Mouse (Mus musculus) intestine, postnatal 0 days (tissue): Measurements from ENCODE around the gene Olfr5. TPM values are rescaled to one million over a fixed set of nuclear protein-coding genes. Genes with fewer than 3 reads are reported as not detected.
"Not testable (repeated sequence)": the region's sequence is repeated elsewhere in the genome, so short reads cannot be mapped to it uniquely, and the experiment has no call there.

Experiments used
- ATAC-seq: fragments of 200-750 bp; cut with Nextera tagmentation; 2 replicates; pipeline ENCODE4 v1.8.0; 2017; ENCODE audit warnings: mild to moderate bottlenecking, moderate TSS enrichment, moderate library complexity
- H3K27ac ChIP-seq: fragments of 300-500 bp; sonication (generic); 2 replicates; pipeline ENCODE4 v1.5.1; 2014; ENCODE audit warnings: mild to moderate bottlenecking, low read depth, low read length, moderate library complexity
- H3K27me3 ChIP-seq: fragments of 300-500 bp; sonication (generic); replicated peaks from 2 replicates; pipeline ENCODE4 v1.6.1; 2014; ENCODE audit warnings: low read length, mixed read lengths; ENCODE audit not compliant: control insufficient read depth, insufficient read depth
- H3K36me3 ChIP-seq: fragments of 300-500 bp; sonication (generic); 2 replicates; pipeline ENCODE4 v1.6.1; 2014; ENCODE audit warnings: mild to moderate bottlenecking, moderate library complexity; ENCODE audit not compliant: control insufficient read depth, insufficient read depth
- H3K4me1 ChIP-seq: fragments of 300-500 bp; sonication (generic); replicated peaks from 2 replicates; pipeline ENCODE4 v1.6.1; 2014; ENCODE audit warnings: antibody characterized with exemption, low read length, mixed read lengths; ENCODE audit not compliant: control insufficient read depth, insufficient read depth
- H3K4me2 ChIP-seq: fragments of 300-500 bp; sonication (generic); replicated peaks from 2 replicates; pipeline ENCODE4 v1.6.1; 2014; ENCODE audit warnings: low read depth, mild to moderate bottlenecking, moderate library complexity
- H3K4me3 ChIP-seq: fragments of 300-500 bp; sonication (generic); 2 replicates; pipeline ENCODE4 v1.5.1; 2014; ENCODE audit warnings: low read depth, low read length
- H3K9ac ChIP-seq: fragments of 300-500 bp; sonication (generic); 2 replicates; pipeline ENCODE4 v1.6.1; 2014; ENCODE audit warnings: mild to moderate bottlenecking, low read depth, low read length
- H3K9me3 ChIP-seq: fragments of 300-500 bp; sonication (generic); 2 replicates; pipeline ENCODE4 v1.6.1; 2016; ENCODE audit warnings: mixed run types; ENCODE audit not compliant: control insufficient read depth
- CTCF ChIP-seq: sonication (generic); IDR thresholded peaks from 2 replicates; pipeline ENCODE4 v1.5.1; 2016; ENCODE audit warnings: low read depth, mild to moderate bottlenecking, control low read depth, antibody characterized with exemption, moderate library complexity
- WGBS: fragments of 180-500 bp; shearing (Covaris S2); extraction: QIAGEN DNeasy Blood & Tissue Kit; methylation state at CpG from one replicate; pipeline ENCODE4 v1.1.7; 2014; 5-methylcytosine and 5-hydroxymethylcytosine counted together
- polyA plus RNA-seq: library from polyadenylated mRNA; unstranded; fragments of >200 nt; fragmentation: Nextera tagmentation; extraction: Ambion mirVana; gene quantifications from 2 replicates; pipeline ENCODE4 v1.2.1, GENCODE M21; 2015

The Olfr5 gene
- not detected in 2 replicates for polyA plus RNA-seq

DNA sequence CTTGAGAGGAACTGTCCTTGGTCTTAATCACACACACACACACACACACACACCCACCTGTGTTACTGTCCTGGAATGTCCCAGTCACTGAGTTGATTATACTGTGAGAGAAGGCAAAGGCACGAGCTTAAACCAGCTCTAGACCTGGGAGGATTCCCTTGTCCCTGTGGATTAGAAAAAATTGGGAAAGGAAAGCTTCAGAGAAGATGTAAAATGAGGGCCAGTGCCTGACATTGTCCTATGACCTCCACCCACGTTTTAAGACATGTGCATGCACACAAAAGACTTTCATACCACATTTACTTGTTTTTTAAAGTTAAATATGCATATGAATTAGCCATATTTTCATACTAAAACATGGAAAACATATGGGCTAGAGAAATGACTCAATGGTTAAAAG is at the start of gene Olfr5:
TSS of gene Olfr5 (minus strand) at position 101 of the 400 bp plus-strand sequence.
- Histone ChIP-seq H3K4me2 (no peak within 1 kb of the TSS), H3K9me3 (no peaks in the 10 kb centered on the region), H3K27me3 (no peaks in the 10 kb centered on the region), H3K27ac (no peak within 1 kb of the TSS), H3K9ac (no peak within 1 kb of the TSS), H3K4me1 (no peaks in the 10 kb centered on the region), H3K4me3 (no peak within 1 kb of the TSS), H3K36me3 (no peaks in the 10 kb centered on the region)
- 18% methylated on average over 2 of the region's 2 CpGs for WGBS
- TF ChIP-seq CTCF, result no peak
- ATAC-seq, result no peak

DNA sequence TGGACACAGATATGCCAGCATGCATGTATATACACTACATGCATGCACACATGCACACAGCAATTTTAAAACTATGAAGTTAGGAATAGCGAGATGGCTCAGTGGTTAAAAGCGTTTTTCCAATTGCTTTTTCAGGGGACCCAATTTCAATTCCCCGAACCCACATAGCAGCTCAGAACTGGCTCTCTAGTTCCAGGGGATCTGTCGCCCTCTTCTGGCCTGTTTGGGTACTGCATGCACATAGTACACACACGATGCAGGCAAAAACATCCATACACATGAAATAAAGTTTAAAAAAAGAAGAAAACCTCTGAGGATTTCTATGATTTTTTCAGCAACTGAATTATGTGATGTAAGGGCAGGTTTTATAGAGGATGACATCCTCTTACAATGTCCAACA is 39.4 kb upstream of the Olfr5 start:
- Histone ChIP-seq H3K36me3 (no peaks in the 10 kb centered on the region), H3K9ac (no peak overlapping the region), H3K9me3 (no peaks in the 10 kb centered on the region), H3K27ac (no peak overlapping the region), H3K4me1 (no peaks in the 10 kb centered on the region), H3K4me3 (no peak overlapping the region), H3K27me3 (no peaks in the 10 kb centered on the region), H3K4me2 (no peak overlapping the region)
- no peak for ATAC-seq
- TF ChIP-seq CTCF, result peak; percentile 49
- WGBS, result 69% methylated on average over 5 of the region's 5 CpGs

DNA sequence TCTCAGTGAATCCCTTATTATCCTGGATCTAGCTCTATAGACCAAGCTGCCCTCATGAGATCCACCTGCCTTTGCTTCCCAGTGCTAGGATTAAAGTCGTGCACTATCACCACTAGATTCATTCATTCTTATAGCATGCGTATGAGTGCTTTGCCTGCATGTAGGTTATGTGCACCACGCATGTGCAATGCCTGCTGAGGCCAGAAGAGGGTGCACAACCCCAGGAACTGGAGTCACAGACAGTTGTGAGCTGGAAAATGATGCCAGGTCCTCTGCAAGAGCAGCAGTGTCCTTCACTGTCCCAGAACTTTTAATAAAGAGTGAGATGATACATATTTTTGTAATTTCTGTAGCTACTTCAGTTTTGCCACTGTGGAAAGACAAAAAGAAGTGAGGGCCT is 38.3 kb upstream of the Olfr5 start:
- Histone ChIP-seq H3K4me2 (no peak overlapping the region), H3K36me3 (no peaks in the 10 kb centered on the region), H3K4me1 (no peaks in the 10 kb centered on the region), H3K9ac (no peak overlapping the region), H3K4me3 (no peak overlapping the region), H3K9me3 (no peaks in the 10 kb centered on the region), H3K27me3 (no peaks in the 10 kb centered on the region), H3K27ac (no peak overlapping the region)
- peak; percentile 7; the same call in 1 of the 2 replicates for TF ChIP-seq CTCF
- ATAC-seq, result no peak
- 58% methylated on average over 3 of the region's 3 CpGs for WGBS

DNA sequence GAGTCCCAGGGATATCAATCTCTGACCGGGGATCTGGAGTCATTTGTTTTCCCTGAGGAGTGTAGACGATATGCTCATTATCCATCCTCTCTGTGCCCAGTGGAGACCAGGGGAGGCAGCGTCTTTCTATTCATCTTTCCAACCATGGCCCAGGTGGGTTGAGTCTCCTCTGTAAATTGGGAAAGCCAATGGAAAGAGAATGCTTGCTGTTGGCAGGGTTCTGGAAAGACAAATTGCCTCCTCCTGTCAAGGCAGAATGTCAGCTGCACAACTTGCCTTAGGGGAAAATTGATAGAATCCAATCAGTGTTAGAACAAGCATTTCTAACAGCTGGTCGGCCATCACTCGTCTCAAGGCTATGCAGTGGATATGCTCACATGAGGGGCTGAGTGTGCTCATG is 36.1 kb upstream of the Olfr5 start, which contains the start of gene Olfr1349:
TSS of gene Olfr1349 (minus strand) at position 101 of the 400 bp plus-strand sequence.
- no peak for TF ChIP-seq CTCF
- no peak within 1 kb of the TSS for H3K9ac ChIP-seq
- WGBS, result 80% methylated on average over 5 of the region's 5 CpGs
- H3K9me3 ChIP-seq, result no peaks in the 10 kb centered on the region
- H3K4me2 ChIP-seq, result no peak within 1 kb of the TSS
- H3K27ac ChIP-seq, result no peak within 1 kb of the TSS
- no peak for ATAC-seq
- H3K4me3 ChIP-seq, result no peak within 1 kb of the TSS
- no peaks in the 10 kb centered on the region for H3K36me3 ChIP-seq
- H3K27me3 ChIP-seq, result no peaks in the 10 kb centered on the region
- H3K4me1 ChIP-seq, result no peaks in the 10 kb centered on the region

DNA sequence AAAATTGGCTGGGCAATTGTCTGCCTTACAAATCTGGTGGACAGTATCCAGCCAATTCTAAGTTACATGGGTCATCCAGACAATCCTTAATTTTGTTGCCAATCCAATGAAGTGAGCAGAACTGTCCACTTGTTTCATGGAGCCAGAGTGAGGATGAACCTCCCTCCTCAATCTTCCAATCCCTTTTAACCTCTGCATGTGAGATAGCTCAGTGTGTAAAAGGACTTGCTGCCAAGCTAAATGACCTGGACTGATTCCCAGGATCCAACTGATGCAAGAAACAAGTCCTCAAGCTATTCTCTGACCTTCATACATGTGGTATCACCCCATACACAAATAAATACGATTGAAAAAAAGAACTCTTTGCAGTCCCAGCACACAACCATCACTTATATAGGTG is 34.9 kb upstream of the Olfr5 start:
- no peak for ATAC-seq
- no peak overlapping the region for H3K27ac ChIP-seq
- no peak overlapping the region for H3K9ac ChIP-seq
- no peak overlapping the region for H3K4me2 ChIP-seq
- H3K36me3 ChIP-seq, result no peaks in the 10 kb centered on the region
- H3K9me3 ChIP-seq, result no peaks in the 10 kb centered on the region
- no peaks in the 10 kb centered on the region for H3K27me3 ChIP-seq
- no peak for TF ChIP-seq CTCF
- H3K4me3 ChIP-seq, result no peak overlapping the region
- H3K4me1 ChIP-seq, result no peaks in the 10 kb centered on the region
- 20% methylated on average over 1 of the region's 1 CpGs for WGBS

DNA sequence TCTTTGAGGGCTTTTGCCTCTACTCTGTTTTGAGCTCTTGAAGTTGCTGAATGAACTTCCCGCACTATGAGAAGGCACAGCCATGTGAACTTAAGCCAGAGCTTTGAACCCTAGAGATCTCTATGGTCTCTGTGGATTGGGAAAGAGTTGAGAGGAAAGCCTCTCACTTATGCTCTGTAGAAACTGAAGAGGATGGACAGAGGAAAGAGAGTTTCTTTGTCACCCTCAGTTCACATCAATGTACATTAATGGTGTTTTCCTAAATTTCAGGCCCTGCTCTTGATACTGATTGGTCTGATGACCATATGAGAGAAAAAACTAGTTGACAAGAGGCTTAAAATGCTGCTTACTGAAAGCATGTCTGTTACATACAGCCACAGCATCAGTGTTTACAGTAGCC is 21.9 kb upstream of the Olfr5 start, which contains the start of gene Olfr1348:
TSS of gene Olfr1348 (minus strand) at position 101 of the 400 bp plus-strand sequence.
- ATAC-seq, result no peak
- H3K4me2 ChIP-seq, result no peak within 1 kb of the TSS
- no peak for TF ChIP-seq CTCF
- WGBS, result 87% methylated on average over 1 of the region's 1 CpGs
- no peaks in the 10 kb centered on the region for H3K4me1 ChIP-seq
- no peaks in the 10 kb centered on the region for H3K9me3 ChIP-seq
- H3K27ac ChIP-seq, result no peak within 1 kb of the TSS
- no peak within 1 kb of the TSS for H3K4me3 ChIP-seq
- H3K9ac ChIP-seq, result no peak within 1 kb of the TSS
- H3K36me3 ChIP-seq, result no peaks in the 10 kb centered on the region
- no peaks in the 10 kb centered on the region for H3K27me3 ChIP-seq

DNA sequence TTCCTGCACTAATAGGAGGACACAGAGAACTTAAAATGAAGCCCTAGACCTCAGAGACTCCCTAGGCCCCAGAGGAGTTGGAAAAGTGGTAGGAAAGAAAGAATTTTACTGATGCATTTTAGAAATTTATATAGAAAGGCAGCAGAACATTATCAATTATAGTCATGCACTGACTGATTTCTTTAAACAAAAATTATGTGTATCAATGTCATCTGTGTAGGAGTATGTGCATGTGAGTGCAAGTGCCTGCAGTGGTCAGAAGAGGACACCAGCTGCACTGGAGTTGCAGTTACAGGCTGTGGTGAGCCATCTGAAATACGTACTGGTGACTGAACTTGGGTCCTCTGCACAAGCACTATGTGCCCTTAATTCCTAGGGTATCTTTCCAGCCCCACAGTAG is 12.9 kb upstream of the Olfr5 start, which contains the start of gene Olfr1347:
TSS of gene Olfr1347 (minus strand) at position 101 of the 400 bp plus-strand sequence.
- ATAC-seq, result no peak
- H3K4me1 ChIP-seq, result no peaks in the 10 kb centered on the region
- no peak within 1 kb of the TSS for H3K27ac ChIP-seq
- no peak within 1 kb of the TSS for H3K4me2 ChIP-seq
- no peak for TF ChIP-seq CTCF
- no peaks in the 10 kb centered on the region for H3K27me3 ChIP-seq
- H3K4me3 ChIP-seq, result no peak within 1 kb of the TSS
- no peaks in the 10 kb centered on the region for H3K9me3 ChIP-seq
- 52% methylated on average over 1 of the region's 1 CpGs for WGBS
- no peak within 1 kb of the TSS for H3K9ac ChIP-seq
- H3K36me3 ChIP-seq, result no peaks in the 10 kb centered on the region

DNA sequence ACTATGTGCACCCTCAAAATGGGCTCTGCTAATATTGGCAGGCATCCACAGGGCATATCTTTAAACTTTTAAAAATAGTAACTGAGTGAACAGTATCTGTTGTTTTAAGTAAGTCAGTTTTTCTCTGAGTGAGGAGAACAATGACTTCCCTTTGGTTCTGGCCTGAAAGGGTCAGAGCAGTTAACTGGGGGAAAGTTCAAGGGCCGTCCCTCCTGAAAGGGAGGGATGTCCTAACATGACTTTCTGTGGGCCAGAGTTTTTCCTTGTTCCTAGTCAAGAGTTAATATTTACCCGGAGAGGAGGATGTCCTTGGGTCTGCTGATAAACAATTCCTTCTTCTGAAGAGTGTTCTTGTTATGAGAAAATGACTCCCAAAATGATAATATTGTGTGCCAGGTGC is 9.1 kb downstream of the Olfr5 start:
- not testable (repeated sequence) for H3K9ac ChIP-seq, H3K36me3 ChIP-seq, H3K27ac ChIP-seq, ATAC-seq, H3K9me3 ChIP-seq, H3K4me3 ChIP-seq, H3K27me3 ChIP-seq, H3K4me1 ChIP-seq, H3K4me2 ChIP-seq
- WGBS, result 50% methylated on average over 2 of the region's 2 CpGs
